Mouse (Mus musculus) T-helper 2 cell (primary cell): ENCODE measurements around the gene Clptm1l.

ENCODE experiments used
- in situ Hi-C: fragments of 300-600 bp; cut with MboI, MseI; formaldehyde crosslinking; loops from one replicate; pipeline ENCODE4 v1.15.1; 2025; ENCODE audit warnings: high pct_unique_total_duplicates

Gene Clptm1l

GRCm38 (mm10) chr13:73603522-73604155 is at the start of gene Clptm1l:
Gene Clptm1l, plus strand, starts transcription at chr13:73604006.
- in situ Hi-C loops = loop anchor here (10.0 kb wide), 1 partner anchor 279 kb away; the partner anchor contains the start of genes Mrpl36 and Ndufs6

- in situ Hi-C loops = loop anchor here (25.0 kb wide), 1 partner anchor 1498 kb away; no protein-coding TSS in a partner anchor
Measured at GRCm38 (mm10) chr13:73564201-73564600, 39.6 kb upstream of the Clptm1l start.

- in situ Hi-C loops = no loop called here
Measured at GRCm38 (mm10) chr13:73575051-73575450, 28.8 kb upstream of the Clptm1l start.

- in situ Hi-C loops = no loop called here
Measured at GRCm38 (mm10) chr13:73577277-73577676, 26.5 kb upstream of the Clptm1l start.

- in situ Hi-C loops = no loop called here
Measured at GRCm38 (mm10) chr13:73591488-73591887, 12.3 kb upstream of the Clptm1l start.

GRCm38 (mm10) chr13:73592546-73592945 is 11.3 kb upstream of the Clptm1l start:
- in situ Hi-C loops = no loop called here

GRCm38 (mm10) chr13:73596276-73596675 is 7.5 kb upstream of the Clptm1l start:
- in situ Hi-C loops = no loop called here

GRCm38 (mm10) chr13:73600217-73600616 is 3.6 kb upstream of the Clptm1l start:
- in situ Hi-C loops = loop anchor here (10.0 kb wide), 1 partner anchor 275 kb away; the partner anchor contains the start of genes Mrpl36 and Ndufs6

- in situ Hi-C loops = loop anchor here (10.0 kb wide), 1 partner anchor 278 kb away; the partner anchor contains the start of genes Mrpl36 and Ndufs6
Measured at GRCm38 (mm10) chr13:73603046-73603445, 760 bp upstream of the Clptm1l start.

- in situ Hi-C loops = loop anchor here (10.0 kb wide), 1 partner anchor 280 kb away; the partner anchor contains the start of genes Mrpl36 and Ndufs6
Measured at GRCm38 (mm10) chr13:73604156-73604957, 551 bp downstream of the Clptm1l start.

GRCm38 (mm10) chr13:73618406-73618805 is 14.6 kb downstream of the Clptm1l start:
- in situ Hi-C loops = no loop called here

- in situ Hi-C loops = loop anchor here (5.0 kb wide), 1 partner anchor 103 kb away; no protein-coding TSS in a partner anchor
Measured at GRCm38 (mm10) chr13:73620637-73621036, 16.8 kb downstream of the Clptm1l start.

- in situ Hi-C loops = no loop called here
Measured at GRCm38 (mm10) chr13:73626410-73626744, 22.6 kb downstream of the Clptm1l start.

GRCm38 (mm10) chr13:73626745-73627549 is 23.1 kb downstream of the Clptm1l start, which contains the start of gene Tert:
Gene Tert, plus strand, starts transcription at chr13:73626911.
- in situ Hi-C loops = no loop called here

- in situ Hi-C loops = no loop called here
Measured at GRCm38 (mm10) chr13:73628586-73629113, 24.8 kb downstream of the Clptm1l start.

GRCm38 (mm10) chr13:73631837-73632236 is 28.0 kb downstream of the Clptm1l start:
- in situ Hi-C loops = no loop called here

- in situ Hi-C loops = no loop called here
Measured at GRCm38 (mm10) chr13:73637826-73638225, 34.0 kb downstream of the Clptm1l start.

GRCm38 (mm10) chr13:73641296-73641695 is 37.5 kb downstream of the Clptm1l start:
- in situ Hi-C loops = no loop called here

GRCm38 (mm10) chr13:73646397-73647087 is 42.7 kb downstream of the Clptm1l start:
- in situ Hi-C loops = loop anchor here (5.0 kb wide), 1 partner anchor 51 kb away; no protein-coding TSS in a partner anchor

- in situ Hi-C loops = no loop called here
Measured at GRCm38 (mm10) chr13:73653266-73653665, 49.5 kb downstream of the Clptm1l start.

- in situ Hi-C loops = no loop called here
Measured at GRCm38 (mm10) chr13:73654976-73655375, 51.2 kb downstream of the Clptm1l start.
